Mouse (Mus musculus) heart, adult 2 months (tissue): ENCODE data around the gene Clec11a. TPM values are rescaled to one million over a fixed set of nuclear protein-coding genes. Genes with fewer than 3 reads are reported as not detected.

Experiments used
- DNase-seq, 2 experiments: peaks; one replicate each; pipeline ENCODE4 v3.0.0; 2021
- H3K27ac ChIP-seq: fragments of 200-600 bp; 2 replicates; pipeline ENCODE4 v1.8.1; 2022
- H3K27me3 ChIP-seq: fragments of 200-500 bp; 2 replicates; pipeline ENCODE4 v1.6.1; 2012; ENCODE audit warnings: mild to moderate bottlenecking, low read length, inconsistent platforms, mixed read lengths; ENCODE audit not compliant: control insufficient read depth, insufficient read depth
- H3K36me3 ChIP-seq: fragments of 200-500 bp; 2 replicates; pipeline ENCODE4 v1.6.1; 2012; ENCODE audit warnings: low read length, inconsistent platforms; ENCODE audit not compliant: control insufficient read depth, insufficient read depth
- H3K4me1 ChIP-seq: fragments of 200-500 bp; 2 replicates; pipeline ENCODE4 v1.6.1; 2011; ENCODE audit warnings: low read length; ENCODE audit not compliant: control insufficient read depth, insufficient read depth
- H3K4me3 ChIP-seq: fragments of 200-600 bp; 2 replicates; pipeline ENCODE4 v1.8.1; 2022
- H3K79me2 ChIP-seq: fragments of 200-500 bp; replicated peaks from 2 replicates; pipeline ENCODE4 v1.6.1; 2012; ENCODE audit warnings: mild to moderate bottlenecking, inconsistent platforms, low read length, moderate library complexity, mixed read lengths; ENCODE audit not compliant: control insufficient read depth, insufficient read depth
- H3K9ac ChIP-seq: fragments of 200-500 bp; 2 replicates; pipeline ENCODE4 v1.6.1; 2012; ENCODE audit warnings: low read depth, mild to moderate bottlenecking, control low read depth, inconsistent platforms, low read length, mixed read lengths
- CTCF ChIP-seq: fragments of 200-600 bp; IDR thresholded peaks from 2 replicates; pipeline ENCODE4 v1.8.1; 2022; ENCODE audit warnings: antibody characterized with exemption, mild to moderate bottlenecking, moderate library complexity
- EP300 ChIP-seq: fragments of 200-500 bp; IDR thresholded peaks from 2 replicates; pipeline ENCODE4 v1.6.1; 2011; ENCODE audit warnings: low read depth, low read length, control low read depth; ENCODE audit not compliant: insufficient read depth
- POLR2A ChIP-seq: fragments of 200-500 bp; IDR thresholded peaks from 2 replicates; pipeline ENCODE4 v1.6.1; 2011; ENCODE audit warnings: mild to moderate bottlenecking, low read depth, low read length, control low read depth; ENCODE audit not compliant: insufficient read depth
- WGBS: fragments of 180-500 bp; shearing (Covaris S2); methylation state at CpG from one replicate; pipeline ENCODE4 v1.1.7; 2018; 5-methylcytosine and 5-hydroxymethylcytosine counted together
- intact Hi-C: fragments of 180-260 bp; cut with DNase I; formaldehyde crosslinking; loops from one replicate; pipeline ENCODE4 v1.15.1; 2025
- polyA plus RNA-seq: library from polyadenylated mRNA; depleted of rRNA; stranded (reverse); fragments of >200 nt; gene quantifications from 2 replicates; pipeline ENCODE4 v1.2.3, GENCODE M21; 2012
- total RNA-seq, 2 experiments: library from RNA; stranded (reverse); gene quantifications; 2 replicates each; pipeline ENCODE4 v1.2.3; 2021

The Clec11a gene
- total and polyA plus RNA-seq, 3 experiments, result 0.60 to 2.0 (median 1.1) TPM

GRCm38 (mm10) chr7:44269397-44269796 is 37.3 kb downstream of the Clec11a start:
- intact Hi-C loops, result loop anchor here (10.0 kb wide), 1 partner anchor 385 kb away; no protein-coding TSS in a partner anchor
- TF ChIP-seq POLR2A (no peak), CTCF (no peak), EP300 (no peak)
- no peaks in the 10 kb centered on the region for H3K4me1 ChIP-seq
- H3K36me3 ChIP-seq, result no peaks in the 10 kb centered on the region
- no peak overlapping the region for H3K27ac ChIP-seq
- no peak overlapping the region for H3K4me3 ChIP-seq
- H3K9ac ChIP-seq, result no peak overlapping the region
- no peaks in the 10 kb centered on the region; the same call in 1 of the 2 replicates for H3K27me3 ChIP-seq
- DNase-seq, result no peak
- no peaks in the 10 kb centered on the region for H3K79me2 ChIP-seq
- WGBS, result 65% methylated on average over 2 of the region's 2 CpGs

- Histone ChIP-seq H3K27ac (no peak overlapping the region), H3K9ac (no peak overlapping the region), H3K4me1 (no peaks in the 10 kb centered on the region), H3K36me3 (no peaks in the 10 kb centered on the region), H3K4me3 (no peak overlapping the region), H3K79me2 (no peaks in the 10 kb centered on the region), H3K27me3 (no peaks in the 10 kb centered on the region)
- 79% methylated on average over 11 of the region's 11 CpGs for WGBS
- no peak for DNase-seq
- TF ChIP-seq CTCF (no peak), POLR2A (no peak), EP300 (no peak)
- intact Hi-C loops, result loop anchor here (10.0 kb wide), 1 partner anchor 387 kb away; no protein-coding TSS in a partner anchor
These were observed 38.6 kb downstream of the Clec11a start for GRCm38 (mm10) chr7:44268117-44268516.

DNA sequence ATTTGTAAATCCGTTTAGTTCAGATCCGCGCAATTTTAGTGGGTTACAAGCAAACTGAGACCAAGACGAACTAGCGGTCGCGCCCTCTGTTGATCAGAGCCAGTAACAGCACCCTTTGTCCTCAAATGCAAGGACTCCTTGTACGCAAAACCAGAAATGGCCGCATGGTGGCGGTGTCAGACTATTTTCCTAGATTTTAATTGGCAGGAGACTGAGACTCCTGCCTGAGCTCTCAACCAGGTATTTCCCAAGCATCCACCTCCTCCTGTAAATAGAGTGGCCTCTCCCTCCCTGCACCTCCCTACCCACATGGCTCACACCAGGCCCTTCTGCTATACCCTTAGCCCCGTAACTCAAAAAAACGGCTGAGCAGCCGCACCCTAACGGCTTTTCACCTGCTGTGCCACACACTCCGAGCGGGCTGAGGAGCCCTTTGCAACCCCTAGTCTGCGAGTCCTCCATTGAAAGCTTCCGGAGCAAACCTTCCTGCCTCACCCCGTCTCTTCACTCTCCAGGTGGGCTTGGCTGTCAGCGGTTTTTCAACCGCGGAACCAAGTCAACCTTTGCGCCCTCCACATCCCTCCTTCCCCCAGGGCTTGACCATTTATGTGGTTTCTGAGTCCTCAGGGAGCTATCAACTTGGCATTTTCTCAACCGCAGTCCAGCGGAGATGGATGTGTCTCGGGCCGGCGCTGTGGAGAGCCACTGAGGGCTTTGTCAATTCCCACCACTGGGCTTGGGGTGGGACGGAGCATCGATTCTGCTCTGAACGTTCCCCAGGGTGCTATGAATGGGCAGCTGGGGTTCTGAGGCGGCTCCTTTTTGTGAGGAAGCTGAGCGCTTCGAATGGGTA is 43.7 kb downstream of the Clec11a start:
- Histone ChIP-seq H3K9ac (no peak overlapping the region), H3K79me2 (no peaks in the 10 kb centered on the region), H3K27ac (no peak overlapping the region), H3K4me3 (no peak overlapping the region), H3K27me3 (no peaks in the 10 kb centered on the region), H3K36me3 (no peaks in the 10 kb centered on the region), H3K4me1 (no peaks in the 10 kb centered on the region)
- WGBS, result 2% methylated on average over 34 of the region's 34 CpGs
- intact Hi-C loops, result loop anchor here (1.0 to 10.0 kb wide), 5 partner anchors 44 to 392 kb away; partner anchors contain the start of gene Clec11a
- DNase-seq, result peak; percentile 88 to 96
- no peak for TF ChIP-seq POLR2A
- peak; percentile 98 for TF ChIP-seq CTCF
- peak; percentile 89 for TF ChIP-seq EP300

- 50% methylated on average over 5 of the region's 5 CpGs for WGBS
- TF ChIP-seq CTCF (no peak), POLR2A (no peak), EP300 (no peak)
- Histone ChIP-seq H3K9ac (no peak within 1 kb of the TSS), H3K27ac (no peak within 1 kb of the TSS), H3K27me3 (no peaks in the 10 kb centered on the region), H3K4me1 (no peaks in the 10 kb centered on the region), H3K36me3 (no peaks in the 10 kb centered on the region), H3K79me2 (no peaks in the 10 kb centered on the region), H3K4me3 (no peak within 1 kb of the TSS)
- DNase-seq, result no peak
- intact Hi-C loops, result loop anchor here (5.0 to 10.0 kb wide), 3 partner anchors 46 to 394 kb away; partner anchors contain the start of gene Clec11a
These were observed 45.6 kb downstream of the Clec11a start, which contains the start of gene Gm15517 for GRCm38 (mm10) chr7:44261147-44261546. TSS of gene Gm15517 (plus strand) at chr7:44261447.

GRCm38 (mm10) chr7:44260410-44260809 is 46.3 kb downstream of the Clec11a start:
- Histone ChIP-seq H3K4me1 (no peaks in the 10 kb centered on the region), H3K9ac (no peak overlapping the region), H3K4me3 (no peak overlapping the region), H3K36me3 (no peaks in the 10 kb centered on the region), H3K27ac (no peak overlapping the region), H3K79me2 (no peaks in the 10 kb centered on the region), H3K27me3 (no peaks in the 10 kb centered on the region)
- WGBS, result 65% methylated on average over 6 of the region's 6 CpGs
- intact Hi-C loops, result loop anchor here (5.0 to 10.0 kb wide), 3 partner anchors 47 to 394 kb away; partner anchors contain the start of gene Clec11a
- TF ChIP-seq POLR2A (no peak), CTCF (no peak), EP300 (no peak)
- no peak for DNase-seq

DNA sequence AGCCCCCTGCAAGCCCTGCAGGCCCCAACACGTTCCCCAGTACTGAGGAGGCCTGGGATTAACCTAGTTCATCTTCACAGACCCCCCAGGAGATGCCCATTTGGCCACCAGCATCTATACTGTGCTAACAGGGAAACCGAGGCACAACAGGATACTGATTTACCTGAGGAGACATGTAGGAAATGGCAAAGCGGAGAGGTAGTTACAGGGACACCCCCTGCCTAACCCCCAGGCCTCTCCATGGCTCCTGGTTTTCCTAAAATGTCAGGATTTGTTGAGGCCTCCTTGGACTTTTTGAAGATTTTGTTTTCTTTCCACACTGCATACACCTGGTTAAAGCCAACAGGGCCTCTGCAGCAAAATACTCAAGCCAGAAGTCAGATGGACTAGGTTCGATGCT is 49.4 kb downstream of the Clec11a start, which contains the start of gene Acp4:
Acp4 (minus strand) TSS at position 101 of the 400 bp plus-strand sequence.
- intact Hi-C loops, result no loop called here
- H3K27me3 ChIP-seq, result no peaks in the 10 kb centered on the region
- TF ChIP-seq CTCF (no peak), POLR2A (no peak), EP300 (no peak)
- no peak within 1 kb of the TSS for H3K9ac ChIP-seq
- no peak for DNase-seq
- no peaks in the 10 kb centered on the region for H3K79me2 ChIP-seq
- 70% methylated on average over 4 of the region's 4 CpGs for WGBS
- H3K36me3 ChIP-seq, result no peaks in the 10 kb centered on the region
- no peaks in the 10 kb centered on the region for H3K4me1 ChIP-seq
- H3K4me3 ChIP-seq, result no peak within 1 kb of the TSS
- H3K27ac ChIP-seq, result no peak within 1 kb of the TSS
